Mouse (Mus musculus) urinary bladder, adult 18-20 months (tissue): ENCODE results near the gene Armh3.

Source experiments
- DNase-seq, 2 experiments: peaks; one replicate each; pipeline ENCODE4 v3.0.0; 2022; ENCODE audit warnings: low spot score in 2 of 2, mixed read lengths in 2 of 2

The Armh3 gene

GRCm38 (mm10) chr19:45997785-45998693 lies at the start of gene Armh3:
Gene Armh3, minus strand, starts transcription at chr19:45998488.
- peak; percentile 89 to 90 for DNase-seq

GRCm38 (mm10) chr19:46047426-46047825 lies 49.1 kb upstream of the Armh3 start:
- DNase-seq: no peak

DNA sequence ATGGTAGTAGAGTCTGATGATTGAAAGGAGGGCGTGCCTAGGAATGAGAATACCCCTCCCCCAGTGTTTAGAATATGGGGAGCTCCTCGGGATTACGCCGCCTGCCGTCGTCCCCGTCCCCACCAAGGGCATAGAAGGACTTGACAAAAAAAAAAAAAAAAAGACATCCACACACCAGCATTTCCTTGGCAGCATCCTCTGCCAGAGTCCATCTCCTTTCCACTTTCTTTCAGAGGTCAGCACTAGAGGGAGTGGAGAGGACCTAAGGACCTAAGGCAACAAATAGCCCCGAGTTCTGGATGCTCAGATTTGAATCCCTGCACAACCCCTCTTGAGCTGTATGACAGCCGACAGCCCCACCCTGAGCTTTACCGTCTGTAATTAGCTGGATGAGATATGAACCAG lies 48.3 kb upstream of the Armh3 start:
- no peak for DNase-seq

- peak; percentile 50 to 55 for DNase-seq
Observed at GRCm38 (mm10) chr19:46045696-46046311, 47.5 kb upstream of the Armh3 start.

- peak; percentile 75 to 85 for DNase-seq
Observed at GRCm38 (mm10) chr19:46044993-46045695, 46.9 kb upstream of the Armh3 start, which contains the start of gene Ldb1. Gene Ldb1, minus strand, starts transcription at chr19:46045214.

GRCm38 (mm10) chr19:46044271-46044992 lies 46.1 kb upstream of the Armh3 start, which contains the start of gene Pprc1:
Gene Pprc1, plus strand, starts transcription at chr19:46044886.
- peak in 1 of 2 experiments; percentile 35 for DNase-seq

GRCm38 (mm10) chr19:46043380-46043779 lies 45.1 kb upstream of the Armh3 start:
- peak in 1 of 2 experiments; percentile 56 for DNase-seq

- DNase-seq: no peak
Observed at GRCm38 (mm10) chr19:46042476-46043011, 44.3 kb upstream of the Armh3 start.

DNA sequence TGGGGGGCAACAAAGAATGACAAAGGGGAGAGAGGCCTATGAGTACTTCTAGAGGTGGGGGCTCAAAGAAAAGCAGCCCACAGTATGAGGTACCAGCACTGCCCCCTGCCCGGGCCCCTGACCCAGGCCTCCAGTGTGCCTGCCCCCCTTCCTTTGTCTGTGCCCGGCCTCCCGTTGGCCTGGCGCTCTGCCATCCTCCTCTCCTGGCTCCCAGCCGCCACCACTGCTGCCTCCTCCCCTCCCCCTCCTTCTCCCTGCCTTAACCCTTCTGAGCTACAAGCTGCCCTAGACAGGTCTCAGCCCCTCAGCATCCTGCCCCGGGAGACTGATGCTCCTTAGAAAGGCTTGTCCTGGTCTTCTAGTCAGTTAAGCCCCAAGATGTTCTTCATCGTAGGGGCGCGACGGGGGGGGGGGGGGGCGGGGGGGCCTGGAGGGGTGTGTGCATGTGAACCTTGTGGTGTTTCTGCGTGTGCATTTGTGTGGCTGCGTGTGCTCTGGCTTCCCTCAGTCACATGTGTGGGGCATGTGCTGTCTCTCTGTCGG lies 43.7 kb upstream of the Armh3 start:
- peak; percentile 61 to 77 for DNase-seq

GRCm38 (mm10) chr19:46041299-46041932 lies 43.1 kb upstream of the Armh3 start:
- no peak for DNase-seq

GRCm38 (mm10) chr19:46040149-46040902 lies 42.0 kb upstream of the Armh3 start:
- no peak for DNase-seq

GRCm38 (mm10) chr19:46039478-46039877 lies 41.2 kb upstream of the Armh3 start:
- DNase-seq: peak; percentile 69 to 86

GRCm38 (mm10) chr19:46038851-46039260 lies 40.6 kb upstream of the Armh3 start:
- peak in 1 of 2 experiments; percentile 42 for DNase-seq

DNA sequence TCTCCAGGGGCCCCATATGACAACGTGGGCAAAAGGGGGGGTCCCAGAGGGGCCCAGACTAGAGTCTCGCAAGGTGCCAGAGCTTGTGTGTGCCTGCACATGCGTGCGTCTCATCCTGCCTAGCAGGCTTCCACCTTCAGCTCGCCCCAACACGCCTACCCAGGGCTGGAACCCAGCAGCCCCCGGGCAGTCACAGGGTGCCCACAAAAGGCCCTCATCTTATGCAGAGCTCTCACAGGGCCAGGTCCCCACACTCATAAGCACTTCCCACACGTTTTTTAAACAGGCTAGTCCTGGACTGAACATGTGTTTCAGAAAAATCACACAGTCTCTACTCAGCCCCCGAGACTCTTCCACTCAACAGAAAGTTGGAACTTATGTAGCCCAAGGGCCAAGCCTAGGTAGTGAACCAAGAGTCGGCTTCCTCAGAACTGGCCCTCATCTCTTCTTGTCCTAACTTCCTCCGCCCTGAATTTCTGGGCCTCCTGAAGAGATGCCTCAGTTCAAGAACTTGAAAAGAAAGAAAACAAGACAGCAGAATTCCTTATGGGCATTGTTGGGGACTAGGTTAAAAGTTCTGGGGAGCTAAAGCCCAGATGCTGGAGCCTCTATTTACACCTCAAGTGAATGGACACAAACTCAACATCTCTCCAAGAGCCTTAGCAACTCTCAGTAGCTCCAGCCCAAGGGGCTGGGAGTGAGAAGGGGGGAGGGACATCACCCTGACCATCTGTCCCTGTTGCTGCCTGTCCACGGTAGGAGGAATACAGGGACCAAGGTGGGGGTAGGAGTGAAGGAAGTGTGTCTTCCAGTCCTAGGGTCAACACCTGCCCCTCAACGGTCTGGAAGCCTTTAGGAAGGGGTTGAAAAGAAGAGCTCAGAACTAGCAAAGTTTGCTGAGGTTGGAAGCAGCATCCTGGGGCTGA lies 39.9 kb upstream of the Armh3 start:
- peak in 1 of 2 experiments; percentile 41 for DNase-seq

DNA sequence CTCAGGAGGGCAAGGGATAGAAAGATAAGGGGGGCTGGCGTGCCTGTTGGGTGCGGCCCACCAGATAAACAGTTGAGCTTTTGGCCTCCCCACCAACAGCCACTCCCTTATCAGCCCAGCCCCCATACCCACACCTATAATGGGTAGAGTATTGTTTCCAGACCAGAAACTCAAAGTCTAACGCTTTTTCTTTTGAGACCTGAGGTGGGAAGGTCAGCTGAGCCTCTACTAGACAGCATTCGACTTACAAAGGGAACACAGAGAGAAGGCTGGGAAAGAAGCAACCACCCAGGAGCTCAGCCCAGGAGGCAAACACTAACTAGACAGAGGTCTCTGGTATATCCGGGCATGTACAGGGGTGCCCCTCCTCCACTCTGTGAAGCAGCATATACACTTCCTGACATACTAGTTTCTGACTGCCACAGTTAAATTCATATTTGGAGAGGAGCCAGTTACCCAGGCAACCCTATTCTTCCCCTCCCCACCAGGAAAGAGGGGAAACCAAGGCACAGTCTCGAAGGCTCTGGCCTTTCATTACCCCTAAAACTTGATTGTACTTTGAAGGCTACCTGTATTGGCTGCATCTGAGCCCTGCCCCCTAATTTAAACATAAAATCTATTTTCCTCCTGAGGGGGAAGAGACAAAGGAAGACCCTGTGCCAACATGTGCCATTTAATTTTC lies 39.1 kb upstream of the Armh3 start:
- DNase-seq: no peak

DNA sequence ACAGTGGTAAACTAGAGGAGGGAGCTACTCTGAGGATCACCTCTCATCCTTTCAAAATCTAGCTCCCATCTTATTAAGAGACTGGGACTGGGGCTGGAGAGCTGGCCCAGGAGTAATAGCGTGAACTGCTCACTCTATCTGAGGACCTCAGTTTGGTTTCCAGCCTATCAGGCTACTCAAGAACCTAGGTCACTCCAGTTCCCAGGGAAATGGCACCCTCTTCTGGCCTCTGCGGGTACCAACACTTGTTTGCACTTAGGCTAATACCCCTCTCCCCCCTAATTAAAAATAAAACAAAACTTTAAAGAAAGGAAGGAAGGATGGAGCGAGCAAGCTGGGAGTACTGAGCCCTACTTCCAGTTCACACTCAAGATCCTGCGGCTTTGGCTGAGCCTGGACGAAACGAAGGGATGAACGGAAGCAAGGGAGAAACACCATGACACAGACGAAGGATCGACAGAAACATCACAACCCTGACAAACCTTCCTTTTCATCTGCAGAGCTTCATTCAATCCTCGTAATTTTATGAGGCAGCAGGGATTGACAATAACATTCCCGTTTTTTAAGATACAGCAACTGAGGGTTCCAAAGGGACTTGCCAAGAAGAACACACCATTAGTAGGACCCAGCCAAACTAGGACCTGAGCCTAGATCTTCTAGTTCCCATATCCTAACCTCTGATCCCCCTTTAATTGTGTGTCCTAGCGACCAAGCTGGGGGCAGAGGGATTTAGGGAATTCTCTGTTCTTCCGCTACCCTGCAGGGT lies 38.4 kb upstream of the Armh3 start:
- DNase-seq: no peak

DNA sequence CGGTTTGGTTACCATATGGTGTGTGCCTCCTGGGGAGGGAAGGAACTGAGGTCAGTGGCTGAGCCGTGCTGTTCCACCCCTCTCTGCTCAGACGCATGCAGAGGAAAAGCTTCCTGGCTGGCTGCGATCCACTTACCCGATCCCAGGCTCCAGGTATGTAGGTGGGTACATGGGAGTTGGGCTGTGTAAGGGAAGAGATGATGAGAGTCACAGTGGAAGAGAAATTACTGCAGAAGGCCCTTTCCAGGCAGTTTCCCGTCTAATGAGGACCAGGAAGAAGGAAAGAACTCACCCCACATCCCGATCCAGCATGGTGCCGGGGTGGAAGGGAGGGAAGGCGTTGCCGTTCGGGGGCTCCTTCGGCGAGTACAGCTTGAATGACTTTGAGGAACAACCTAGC lies 37.7 kb upstream of the Armh3 start:
- no peak for DNase-seq
